Mouse (Mus musculus): ENCODE results near the gene Znrd1as. TPM values are rescaled to one million over a fixed set of nuclear protein-coding genes. Genes with fewer than 3 reads are reported as not detected.

The Znrd1as gene
- polyA plus RNA-seq, 1 experiment, result 6.7 TPM

- DNase-seq, result no peak
- 72% methylated on average over 10 of the region's 10 CpGs for WGBS
- TF ChIP-seq POLR2A (IDR thresholded peaks at IDR 0.05; ENCODE audit: borderline replicate concordance, insufficient read depth, low read length), result no peak
- TF ChIP-seq CTCF (IDR thresholded peaks at IDR 0.05; ENCODE audit: borderline replicate concordance, insufficient read depth, low read depth, low read length), result no peak
- H3K27me3 ChIP-seq (ENCODE audit: control insufficient read depth, insufficient read depth, low read length), result no peaks in the 10 kb centered on the region
- H3K4me3 ChIP-seq (replicated peaks; ENCODE audit: insufficient read depth, low read depth, low read length), result no peak overlapping the region
- H3K27ac ChIP-seq (ENCODE audit: insufficient read depth, low read length), result no peak overlapping the region
- H3K4me1 ChIP-seq (ENCODE audit: control insufficient read depth, insufficient read depth, low read length), result no peaks in the 10 kb centered on the region
These were observed 30.8 kb upstream of the Znrd1as start for GRCm38 (mm10) chr17:36927496-36928120.

- DNase-seq, result no peak
- 59% methylated on average over 12 of the region's 12 CpGs for WGBS
- Histone ChIP-seq H3K4me1 (ENCODE audit: control insufficient read depth, insufficient read depth, low read length) (no peaks in the 10 kb centered on the region), H3K4me3 (replicated peaks; ENCODE audit: insufficient read depth, low read depth, low read length) (no peak overlapping the region), H3K27me3 (ENCODE audit: control insufficient read depth, insufficient read depth, low read length) (no peaks in the 10 kb centered on the region), H3K27ac (ENCODE audit: insufficient read depth, low read length) (no peak overlapping the region)
- no peak for TF ChIP-seq POLR2A (IDR thresholded peaks at IDR 0.05; ENCODE audit: borderline replicate concordance, insufficient read depth, low read length)
- no peak for TF ChIP-seq CTCF (IDR thresholded peaks at IDR 0.05; ENCODE audit: borderline replicate concordance, insufficient read depth, low read depth, low read length)
These were observed 29.0 kb upstream of the Znrd1as start for GRCm38 (mm10) chr17:36929236-36929932.

- Histone ChIP-seq H3K4me1 (ENCODE audit: control insufficient read depth, insufficient read depth, low read length) (no peaks in the 10 kb centered on the region), H3K27ac (ENCODE audit: insufficient read depth, low read length) (no peak overlapping the region), H3K4me3 (replicated peaks; ENCODE audit: insufficient read depth, low read depth, low read length) (no peak overlapping the region), H3K27me3 (ENCODE audit: control insufficient read depth, insufficient read depth, low read length) (no peaks in the 10 kb centered on the region)
- no peak for DNase-seq
- WGBS, result 82% methylated on average over 6 of the region's 6 CpGs
- no peak for TF ChIP-seq POLR2A (IDR thresholded peaks at IDR 0.05; ENCODE audit: borderline replicate concordance, insufficient read depth, low read length)
- TF ChIP-seq CTCF (IDR thresholded peaks at IDR 0.05; ENCODE audit: borderline replicate concordance, insufficient read depth, low read depth, low read length), result no peak
These were observed 28.2 kb upstream of the Znrd1as start for GRCm38 (mm10) chr17:36930233-36930632.

GRCm38 (mm10) chr17:36931130-36931529, 27.3 kb upstream of the Znrd1as start:
- Histone ChIP-seq H3K4me1 (ENCODE audit: control insufficient read depth, insufficient read depth, low read length) (no peaks in the 10 kb centered on the region), H3K27ac (ENCODE audit: insufficient read depth, low read length) (no peak overlapping the region), H3K4me3 (replicated peaks; ENCODE audit: insufficient read depth, low read depth, low read length) (no peak overlapping the region), H3K27me3 (ENCODE audit: control insufficient read depth, insufficient read depth, low read length) (no peaks in the 10 kb centered on the region)
- WGBS, result 74% methylated on average over 4 of the region's 4 CpGs
- TF ChIP-seq CTCF (IDR thresholded peaks at IDR 0.05; ENCODE audit: borderline replicate concordance, insufficient read depth, low read depth, low read length), result no peak
- no peak for TF ChIP-seq POLR2A (IDR thresholded peaks at IDR 0.05; ENCODE audit: borderline replicate concordance, insufficient read depth, low read length)
- no peak for DNase-seq

GRCm38 (mm10) chr17:36931806-36932205, 26.6 kb upstream of the Znrd1as start:
- no peak overlapping the region for H3K27ac ChIP-seq (ENCODE audit: insufficient read depth, low read length)
- 58% methylated on average over 2 of the region's 2 CpGs for WGBS
- no peaks in the 10 kb centered on the region; the same call in 1 of the 2 replicates for H3K27me3 ChIP-seq (ENCODE audit: control insufficient read depth, insufficient read depth, low read length)
- TF ChIP-seq CTCF (IDR thresholded peaks at IDR 0.05; ENCODE audit: borderline replicate concordance, insufficient read depth, low read depth, low read length), result no peak
- TF ChIP-seq POLR2A (IDR thresholded peaks at IDR 0.05; ENCODE audit: borderline replicate concordance, insufficient read depth, low read length), result no peak
- no peaks in the 10 kb centered on the region for H3K4me1 ChIP-seq (ENCODE audit: control insufficient read depth, insufficient read depth, low read length)
- DNase-seq, result no peak
- H3K4me3 ChIP-seq (replicated peaks; ENCODE audit: insufficient read depth, low read depth, low read length), result no peak overlapping the region

- H3K27ac ChIP-seq (ENCODE audit: insufficient read depth, low read length), result no peak overlapping the region
- H3K4me3 ChIP-seq (replicated peaks; ENCODE audit: insufficient read depth, low read depth, low read length), result no peak overlapping the region
- TF ChIP-seq POLR2A (IDR thresholded peaks at IDR 0.05; ENCODE audit: borderline replicate concordance, insufficient read depth, low read length) (no peak), CTCF (IDR thresholded peaks at IDR 0.05; ENCODE audit: borderline replicate concordance, insufficient read depth, low read depth, low read length) (no peak)
- 74% methylated on average over 2 of the region's 2 CpGs for WGBS
- H3K27me3 ChIP-seq (ENCODE audit: control insufficient read depth, insufficient read depth, low read length), result no peaks in the 10 kb centered on the region; the same call in 1 of the 2 replicates
- no peak for DNase-seq
- 0 out of 2 replicates have a peak, but pooled peaks cover 4% of the 10 kb centered on the region for H3K4me1 ChIP-seq (ENCODE audit: control insufficient read depth, insufficient read depth, low read length)
These were observed 20.3 kb upstream of the Znrd1as start for GRCm38 (mm10) chr17:36938056-36938455.

GRCm38 (mm10) chr17:36942391-36942790, 16.0 kb upstream of the Znrd1as start:
- Histone ChIP-seq H3K27ac (ENCODE audit: insufficient read depth, low read length) (peak overlapping the region; percentile 38), H3K4me3 (replicated peaks; ENCODE audit: insufficient read depth, low read depth, low read length) (peak overlapping the region; percentile 59), H3K4me1 (ENCODE audit: control insufficient read depth, insufficient read depth, low read length) (peaks cover 6% of the 10 kb centered on the region; the same call in 1 of the 2 replicates), H3K27me3 (ENCODE audit: control insufficient read depth, insufficient read depth, low read length) (no peaks in the 10 kb centered on the region; the same call in 1 of the 2 replicates)
- TF ChIP-seq CTCF (IDR thresholded peaks at IDR 0.05; ENCODE audit: borderline replicate concordance, insufficient read depth, low read depth, low read length), result no peak
- 10% methylated on average over 10 of the region's 10 CpGs for WGBS
- peak; percentile 84 to 85 for DNase-seq

Measured in cerebellum, adult 2 months (tissue).